Comparison of ENCODE assay signal across 24 mouse cellular contexts in genomic region chr10:120031316-120031715, GRCm38 (mm10).
"Had no signal": no experiment of that assay in that cellular context is flagged by ENCODE, and none has a peak within 500 bp of the region (broad histone marks: within the 10 kb centered on the region; RNA-seq: fewer than 3 reads in every experiment).

No protein-coding gene starts in this region.

- H3K4me2 ChIP-seq: heart, embryonic 11.5 days; heart, embryonic 13.5 days; heart, embryonic 15.5 days; hindbrain, embryonic 14.5 days; intestine, embryonic 15.5 days; kidney, embryonic 15.5 days; limb, embryonic 13.5 days; limb, embryonic 15.5 days; liver, embryonic 12.5 days had no signal

- H3K27ac ChIP-seq: heart, adult 2 months; heart, embryonic 13.5 days; heart, embryonic 15.5 days; hindbrain, embryonic 14.5 days; intestine, embryonic 15.5 days; kidney, embryonic 15.5 days; kidney, postnatal 0 days; limb, embryonic 13.5 days; limb, embryonic 15.5 days; liver, embryonic 12.5 days; liver, embryonic 14.5 days had no signal

- H3K36me3 ChIP-seq: heart, embryonic 13.5 days; heart, embryonic 15.5 days; intestine, embryonic 15.5 days; kidney, embryonic 15.5 days; limb, embryonic 13.5 days; limb, embryonic 15.5 days; liver, embryonic 12.5 days had no signal

- DNase-seq: gastrocnemius, postnatal 14 days; gastrocnemius, postnatal 36 days; heart, adult 2 months; heart, postnatal 14 days; heart, postnatal 36 days; kidney, adult 11 months; kidney, adult 2 months; kidney, adult 9 months; kidney, postnatal 14 days; kidney, postnatal 36 days; layer of hippocampus, adult 9-11 months; layer of hippocampus, postnatal 36 days had no signal

- H3K9me3 ChIP-seq: heart, embryonic 13.5 days; heart, embryonic 15.5 days; intestine, embryonic 15.5 days; kidney, embryonic 15.5 days; limb, embryonic 13.5 days; limb, embryonic 15.5 days; liver, embryonic 12.5 days had no signal

- H3K27me3 ChIP-seq: heart, embryonic 13.5 days; heart, embryonic 15.5 days; intestine, embryonic 15.5 days; kidney, embryonic 15.5 days; limb, embryonic 13.5 days; limb, embryonic 15.5 days; liver, embryonic 12.5 days had no signal

- H3K4me1 ChIP-seq: heart, embryonic 13.5 days; heart, embryonic 15.5 days; intestine, embryonic 15.5 days; kidney, embryonic 15.5 days; limb, embryonic 13.5 days; limb, embryonic 15.5 days; liver, embryonic 12.5 days had no signal

- H3K9ac ChIP-seq: heart, embryonic 13.5 days; heart, embryonic 15.5 days; hindbrain, embryonic 14.5 days; intestine, embryonic 15.5 days; kidney, embryonic 15.5 days; limb, embryonic 13.5 days; limb, embryonic 15.5 days; liver, embryonic 12.5 days; liver, embryonic 14.5 days had no signal

- H3K4me3 ChIP-seq: heart, adult 2 months; heart, embryonic 13.5 days; heart, embryonic 15.5 days; intestine, embryonic 15.5 days; kidney, embryonic 15.5 days; limb, embryonic 13.5 days; limb, embryonic 15.5 days; liver, embryonic 12.5 days had no signal

- ATAC-seq: hindbrain, embryonic 16.5 days; intestine, embryonic 15.5 days; liver, embryonic 12.5 days had no signal
